Mouse (Mus musculus) Patski (cell line): ENCODE measurements at regions not wholly inside any gene's neighbourhood (a gene's known extent, or its start where the extent isn't known, plus 50 kb on each side); places are given as distances from the start of the nearest gene placed in this dataset.
"Not testable (repeated sequence)": the region's sequence is repeated elsewhere in the genome, so short reads cannot be mapped to it uniquely, and the experiment has no call there.

ENCODE experiments used
- ATAC-seq: fragments of 100-300 bp; one replicate; pipeline ENCODE4 v1.8.0; 2021
- CTCF ChIA-PET: fragments of 350-600 bp; sonication (Branson Sonifier 250); formaldehyde crosslinking; loops from one replicate; lab custom pipeline; 2022; ENCODE audit warnings: inconsistent platforms; lab: Charles Lee
- POLR2A ChIA-PET: fragments of 350-600 bp; sonication (Branson Sonifier 250); formaldehyde crosslinking; loops from one replicate; lab custom pipeline; 2022; ENCODE audit warnings: antibody characterized with exemption, inconsistent platforms; lab: Charles Lee
- DNase-seq: peaks from one replicate; pipeline ENCODE4 v3.0.0-alpha.2; 2011; ENCODE audit warnings: low read depth, low spot score
- H3K27me3 ChIP-seq: fragments of 371-371 bp; one replicate; pipeline ENCODE4 v1.5.1; 2021
- CTCF ChIP-seq: fragments of 100-300 bp; IDR thresholded peaks from one replicate; pipeline ENCODE4 v1.5.1; 2021
- in situ Hi-C: fragments of 300-500 bp; cut with MboI; formaldehyde crosslinking; loops from 3 replicates; pipeline ENCODE4 v1.11.1; 2018; ENCODE audit warnings: low pct_unique_long_range_greater_than_20kb, mixed read lengths

DNA sequence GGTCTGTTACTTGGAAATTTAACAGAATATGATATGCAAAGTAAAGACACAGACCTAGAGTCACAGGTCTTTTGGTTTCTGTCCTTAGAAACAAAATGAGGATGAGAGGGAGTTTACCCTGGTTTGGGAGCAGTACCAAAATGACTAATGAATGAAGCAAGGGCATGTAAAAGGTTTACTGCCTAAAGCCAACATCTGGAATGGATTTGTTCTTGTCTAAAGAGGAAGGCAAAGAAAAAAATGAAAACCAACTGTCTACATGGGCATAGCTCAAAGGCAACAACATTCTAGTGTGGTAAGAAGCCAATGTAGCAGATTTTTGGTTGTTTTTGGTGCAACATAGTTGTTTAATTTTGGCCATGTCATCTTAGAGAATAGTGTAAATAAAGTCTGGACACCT lies 203.5 kb upstream of the Diaph2 start:
- no peaks in the 10 kb centered on the region for H3K27me3 ChIP-seq
- ChIA-PET POLR2A (no interaction called here), CTCF (no interaction called here)
- in situ Hi-C loops, result no loop called here
- ATAC-seq, result no peak
- TF ChIP-seq CTCF, result no peak
- no peak for DNase-seq

DNA sequence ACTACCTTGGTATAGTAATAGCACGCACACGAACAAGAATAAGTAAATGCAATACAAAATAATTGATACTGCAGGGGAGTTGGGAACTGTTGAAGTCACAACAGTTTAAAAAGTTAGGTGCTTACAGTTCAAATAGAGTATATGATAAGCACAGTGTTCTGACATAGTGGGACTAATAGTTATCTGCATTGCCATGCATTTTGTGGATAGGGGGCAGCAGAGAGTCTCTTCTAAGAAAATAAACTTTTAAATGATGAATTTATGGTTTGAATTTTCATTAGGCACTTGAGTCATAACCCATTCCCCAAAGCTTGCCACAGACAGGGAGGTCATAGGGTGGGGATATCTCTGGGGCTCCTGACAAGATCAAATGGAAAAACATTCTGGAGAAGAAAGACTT lies 201.9 kb upstream of the Diaph2 start:
- ChIA-PET CTCF (no interaction called here), POLR2A (no interaction called here)
- no peak for ATAC-seq
- peak; percentile 36 for TF ChIP-seq CTCF
- no peaks in the 10 kb centered on the region for H3K27me3 ChIP-seq
- in situ Hi-C loops, result no loop called here
- no peak for DNase-seq

DNA sequence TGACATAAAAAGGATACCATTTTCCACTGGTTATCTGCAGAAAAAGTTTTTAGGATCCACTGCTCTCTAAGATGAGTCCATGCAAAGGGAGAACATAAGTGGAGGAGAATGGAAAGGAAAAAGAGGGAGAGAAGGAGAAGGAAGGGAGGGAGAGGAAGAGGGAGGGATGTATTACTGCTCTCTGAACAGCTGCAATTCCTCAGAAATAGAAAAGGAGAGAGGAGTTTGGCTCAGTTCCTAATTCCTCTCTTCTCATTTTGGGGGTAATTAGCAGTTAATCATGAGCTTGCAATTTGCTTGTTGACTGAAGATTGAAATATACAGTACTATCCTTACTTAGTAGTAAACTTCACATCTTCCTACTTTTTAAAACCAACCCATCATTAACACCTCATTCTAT lies 193.5 kb upstream of the Diaph2 start:
- ATAC-seq (no peak), DNase-seq (no peak)
- in situ Hi-C loops, result loop anchor here (25.0 kb wide), 1 partner anchor 331 kb away; no protein-coding TSS in a partner anchor
- no peak for TF ChIP-seq CTCF
- ChIA-PET CTCF (no interaction called here), POLR2A (no interaction called here)
- H3K27me3 ChIP-seq, result peaks cover 2% of the 10 kb centered on the region

DNA sequence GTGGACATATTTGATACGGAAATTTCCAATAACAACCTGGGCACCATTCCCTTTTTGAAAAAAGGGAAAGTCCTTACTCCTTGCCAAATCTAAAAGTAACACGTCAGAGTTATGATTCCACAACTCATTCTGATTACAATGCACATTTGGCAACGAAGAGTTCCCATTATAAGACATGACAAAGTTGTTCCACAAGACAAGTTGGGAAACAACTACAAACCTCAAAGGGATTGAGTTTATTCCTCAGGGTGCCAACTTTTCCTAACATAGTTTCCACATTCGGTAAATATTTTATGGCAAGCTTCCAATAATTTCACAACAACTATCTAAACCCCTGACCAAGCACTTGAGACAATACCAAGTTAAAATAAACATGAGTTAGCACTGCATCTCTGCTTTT lies 150.1 kb upstream of the Diaph2 start:
- TF ChIP-seq CTCF, result no peak
- DNase-seq (peak; percentile 1), ATAC-seq (no peak)
- in situ Hi-C loops, result no loop called here
- peaks cover 18% of the 10 kb centered on the region for H3K27me3 ChIP-seq
- ChIA-PET POLR2A (no interaction called here), CTCF (no interaction called here)

- TF ChIP-seq CTCF, result no peak
- in situ Hi-C loops, result no loop called here
- DNase-seq (no peak), ATAC-seq (no peak)
- ChIA-PET POLR2A (no interaction called here), CTCF (interaction anchor here (0.8 kb wide), 1 partner anchor 12 kb away, joined by 3 read pairs; no protein-coding TSS in a partner anchor)
- peaks cover 13% of the 10 kb centered on the region for H3K27me3 ChIP-seq
Observed at GRCm38 (mm10) chrX:129607842-129608241, 141.7 kb upstream of the Diaph2 start.

GRCm38 (mm10) chrX:129611500-129611899 lies 138.0 kb upstream of the Diaph2 start:
- DNase-seq, ATAC-seq, POLR2A ChIA-PET, CTCF ChIA-PET, in situ Hi-C loops, H3K27me3 ChIP-seq: not testable (repeated sequence)

DNA sequence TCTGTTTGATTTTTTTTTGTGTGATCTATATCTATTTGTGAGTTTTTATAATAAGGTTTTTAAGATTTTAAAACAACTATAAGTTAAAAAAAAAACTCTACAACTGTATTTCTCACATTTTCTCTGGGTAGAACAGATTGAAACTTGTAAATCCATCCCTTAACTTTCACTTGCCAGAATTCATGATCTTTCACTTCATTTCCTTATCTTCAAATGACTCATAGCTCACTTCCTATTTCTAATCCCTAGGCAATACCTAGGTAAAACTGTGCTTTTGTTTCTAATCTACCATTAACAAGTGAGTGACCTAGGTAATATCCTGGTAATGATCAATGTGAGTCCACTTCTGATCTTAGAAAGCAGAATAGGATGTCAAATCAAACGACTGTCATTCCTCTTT lies 112.5 kb upstream of the Diaph2 start:
- CTCF ChIA-PET, result no interaction called here

GRCm38 (mm10) chrX:129645106-129645505 lies 104.4 kb upstream of the Diaph2 start:
- TF ChIP-seq CTCF, result no peak
- peaks cover 24% of the 10 kb centered on the region for H3K27me3 ChIP-seq
- ChIA-PET CTCF (no interaction called here), POLR2A (no interaction called here)
- in situ Hi-C loops, result no loop called here
- ATAC-seq (no peak), DNase-seq (no peak)

More for the DNA sequence above, 112.5 kb upstream of the Diaph2 start:
- H3K27me3 ChIP-seq, result peaks cover 36% of the 10 kb centered on the region
- DNase-seq, result no peak
- in situ Hi-C loops, result no loop called here
- POLR2A ChIA-PET, result no interaction called here
- no peak for ATAC-seq
- no peak for TF ChIP-seq CTCF

DNA sequence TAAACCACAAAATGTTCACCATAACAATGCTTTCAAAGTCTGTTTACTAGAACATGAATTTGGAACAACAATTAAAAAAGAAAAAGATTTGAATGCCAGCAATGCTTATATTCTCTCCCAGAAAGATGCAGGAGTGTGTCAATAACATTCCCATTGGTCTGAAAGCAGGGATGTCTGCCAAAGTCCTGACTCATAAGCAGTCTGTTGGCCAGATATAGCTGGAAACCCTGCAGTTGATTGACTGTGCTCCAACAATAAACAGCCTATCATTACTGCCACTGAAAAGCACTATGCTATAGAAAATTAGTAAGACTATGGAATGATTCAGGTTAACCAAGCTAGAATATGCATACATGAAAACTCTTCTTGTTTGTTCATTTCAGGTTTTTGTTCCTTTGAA lies 92.6 kb upstream of the Diaph2 start:
- ChIA-PET CTCF (no interaction called here), POLR2A (no interaction called here)
- ATAC-seq (no peak), DNase-seq (no peak)
- in situ Hi-C loops, result no loop called here
- TF ChIP-seq CTCF, result no peak
- H3K27me3 ChIP-seq, result peaks cover 7% of the 10 kb centered on the region

GRCm38 (mm10) chrX:129690677-129691076 lies 58.9 kb upstream of the Diaph2 start:
- ChIA-PET CTCF (no interaction called here), POLR2A (no interaction called here)
- TF ChIP-seq CTCF, result no peak
- ATAC-seq, result no peak
- in situ Hi-C loops, result no loop called here
- peaks cover 4% of the 10 kb centered on the region for H3K27me3 ChIP-seq
- DNase-seq, result no peak
